Mouse (Mus musculus): ENCODE measurements around the gene Inpp5a. TPM values are rescaled to one million over a fixed set of nuclear protein-coding genes. Genes with fewer than 3 reads are reported as not detected.

Inpp5a gene
- polyA plus RNA-seq, 1 experiment from 2014 or later, result 93.9 TPM

GRCm38 (mm10) chr7:139495791-139496190 is 106.9 kb downstream of the Inpp5a start:
- H3K9ac ChIP-seq (ENCODE audit: low read length), result no peak overlapping the region
- no peak overlapping the region for H3K4me3 ChIP-seq (ENCODE audit: control insufficient read depth in 1 of 2, insufficient read depth in 1 of 2, low read depth in 1 of 2, low read length in 2 of 2)
- peaks cover 3 to 12% of the 10 kb centered on the region in 2 experiments; a peak in 3 of 4 replicates for H3K4me1 ChIP-seq (ENCODE audit: control insufficient read depth in 2 of 2, insufficient read depth in 2 of 2, low read length in 2 of 2)
- H3K36me3 ChIP-seq (ENCODE audit: control insufficient read depth, insufficient read depth, low read length), result no peaks in the 10 kb centered on the region; the same call in 1 of the 2 replicates
- H3K9me3 ChIP-seq (ENCODE audit: control insufficient read depth, low read length), result no peaks in the 10 kb centered on the region
- ATAC-seq (ENCODE audit: insufficient number of reproducible peaks, insufficient read depth, low FRiP score, low read depth), result no peak
- no peak overlapping the region for H3K27ac ChIP-seq (replicated peaks in 1 of 2; ENCODE audit: control insufficient read depth in 1 of 2, insufficient read depth in 1 of 2, low read depth in 2 of 2, low read length in 2 of 2)
- WGBS, result 65% methylated on average over 6 of the region's 6 CpGs
- no peak overlapping the region for H3K4me2 ChIP-seq (ENCODE audit: low read length)
- H3K27me3 ChIP-seq (ENCODE audit: control insufficient read depth, insufficient read depth, low read length), result no peaks in the 10 kb centered on the region

GRCm38 (mm10) chr7:139498038-139498625 is 109.2 kb downstream of the Inpp5a start:
- H3K9me3 ChIP-seq (ENCODE audit: control insufficient read depth, low read length), result no peaks in the 10 kb centered on the region
- peaks cover 6 to 25% of the 10 kb centered on the region in 2 experiments for H3K4me1 ChIP-seq (ENCODE audit: control insufficient read depth in 2 of 2, insufficient read depth in 2 of 2, low read length in 2 of 2)
- no peak overlapping the region for H3K4me2 ChIP-seq (ENCODE audit: low read length)
- no peak overlapping the region for H3K27ac ChIP-seq (replicated peaks in 1 of 2; ENCODE audit: control insufficient read depth in 1 of 2, insufficient read depth in 1 of 2, low read depth in 2 of 2, low read length in 2 of 2)
- 86% methylated on average over 19 of the region's 19 CpGs for WGBS
- H3K36me3 ChIP-seq (ENCODE audit: control insufficient read depth, insufficient read depth, low read length), result no peaks in the 10 kb centered on the region; the same call in 1 of the 2 replicates
- no peaks in the 10 kb centered on the region for H3K27me3 ChIP-seq (ENCODE audit: control insufficient read depth, insufficient read depth, low read length)
- no peak for ATAC-seq (ENCODE audit: insufficient number of reproducible peaks, insufficient read depth, low FRiP score, low read depth)
- no peak overlapping the region for H3K9ac ChIP-seq (ENCODE audit: low read length)
- H3K4me3 ChIP-seq (ENCODE audit: control insufficient read depth in 1 of 2, insufficient read depth in 1 of 2, low read depth in 1 of 2, low read length in 2 of 2), result no peak overlapping the region

- peaks cover 8% of the 10 kb centered on the region; the same call in 1 of the 2 replicates for H3K36me3 ChIP-seq (ENCODE audit: control insufficient read depth, insufficient read depth, low read length)
- ATAC-seq (ENCODE audit: insufficient number of reproducible peaks, insufficient read depth, low FRiP score, low read depth), result no peak
- WGBS, result 88% methylated on average over 7 of the region's 7 CpGs
- no peak overlapping the region for H3K4me2 ChIP-seq (ENCODE audit: low read length)
- H3K9ac ChIP-seq (ENCODE audit: low read length), result no peak overlapping the region
- H3K9me3 ChIP-seq (ENCODE audit: control insufficient read depth, low read length), result no peaks in the 10 kb centered on the region
- no peaks in the 10 kb centered on the region for H3K27me3 ChIP-seq (ENCODE audit: control insufficient read depth, insufficient read depth, low read length)
- no peak overlapping the region for H3K27ac ChIP-seq (replicated peaks in 1 of 2; ENCODE audit: control insufficient read depth in 1 of 2, insufficient read depth in 1 of 2, low read depth in 2 of 2, low read length in 2 of 2)
- peaks cover 7 to 16% of the 10 kb centered on the region in 2 experiments; a peak in 3 of 4 replicates for H3K4me1 ChIP-seq (ENCODE audit: control insufficient read depth in 2 of 2, insufficient read depth in 2 of 2, low read length in 2 of 2)
- no peak overlapping the region for H3K4me3 ChIP-seq (ENCODE audit: control insufficient read depth in 1 of 2, insufficient read depth in 1 of 2, low read depth in 1 of 2, low read length in 2 of 2)
These were observed 115.2 kb downstream of the Inpp5a start for GRCm38 (mm10) chr7:139504064-139504463.

- Histone ChIP-seq H3K27ac (replicated peaks in 1 of 2; ENCODE audit: control insufficient read depth in 1 of 2, insufficient read depth in 1 of 2, low read depth in 2 of 2, low read length in 2 of 2) (no peak overlapping the region), H3K4me1 (ENCODE audit: control insufficient read depth in 2 of 2, insufficient read depth in 2 of 2, low read length in 2 of 2) (peaks cover 4 to 6% of the 10 kb centered on the region in 2 experiments; a peak in 2 of 4 replicates), H3K4me3 (ENCODE audit: control insufficient read depth in 1 of 2, insufficient read depth in 1 of 2, low read depth in 1 of 2, low read length in 2 of 2) (no peak overlapping the region), H3K9ac (ENCODE audit: low read length) (no peak overlapping the region), H3K9me3 (ENCODE audit: control insufficient read depth, low read length) (no peaks in the 10 kb centered on the region), H3K36me3 (ENCODE audit: control insufficient read depth, insufficient read depth, low read length) (peaks cover 14% of the 10 kb centered on the region; the same call in 1 of the 2 replicates), H3K27me3 (ENCODE audit: control insufficient read depth, insufficient read depth, low read length) (no peaks in the 10 kb centered on the region), H3K4me2 (ENCODE audit: low read length) (no peak overlapping the region)
- no peak for ATAC-seq (ENCODE audit: insufficient number of reproducible peaks, insufficient read depth, low FRiP score, low read depth)
- 66% methylated on average over 9 of the region's 9 CpGs for WGBS
These were observed 117.9 kb downstream of the Inpp5a start for GRCm38 (mm10) chr7:139506677-139507412.

GRCm38 (mm10) chr7:139508938-139509337 is 120.0 kb downstream of the Inpp5a start:
- Histone ChIP-seq H3K9ac (ENCODE audit: low read length) (no peak overlapping the region), H3K4me2 (ENCODE audit: low read length) (no peak overlapping the region), H3K4me1 (ENCODE audit: control insufficient read depth in 2 of 2, insufficient read depth in 2 of 2, low read length in 2 of 2) (peaks cover 3 to 4% of the 10 kb centered on the region in 2 experiments; a peak in 1 of 4 replicates), H3K36me3 (ENCODE audit: control insufficient read depth, insufficient read depth, low read length) (peaks cover 25% of the 10 kb centered on the region), H3K9me3 (ENCODE audit: control insufficient read depth, low read length) (no peaks in the 10 kb centered on the region), H3K27ac (replicated peaks in 1 of 2; ENCODE audit: control insufficient read depth in 1 of 2, insufficient read depth in 1 of 2, low read depth in 2 of 2, low read length in 2 of 2) (no peak overlapping the region), H3K27me3 (ENCODE audit: control insufficient read depth, insufficient read depth, low read length) (no peaks in the 10 kb centered on the region), H3K4me3 (ENCODE audit: control insufficient read depth in 1 of 2, insufficient read depth in 1 of 2, low read depth in 1 of 2, low read length in 2 of 2) (no peak overlapping the region)
- no peak for ATAC-seq (ENCODE audit: insufficient number of reproducible peaks, insufficient read depth, low FRiP score, low read depth)
- WGBS, result 81% methylated on average over 4 of the region's 4 CpGs

- peaks cover 56% of the 10 kb centered on the region for H3K36me3 ChIP-seq (ENCODE audit: control insufficient read depth, insufficient read depth, low read length)
- H3K27me3 ChIP-seq (ENCODE audit: control insufficient read depth, insufficient read depth, low read length), result no peaks in the 10 kb centered on the region
- peak; percentile 83 for ATAC-seq (ENCODE audit: insufficient number of reproducible peaks, insufficient read depth, low FRiP score, low read depth)
- H3K27ac ChIP-seq (replicated peaks in 1 of 2; ENCODE audit: control insufficient read depth in 1 of 2, insufficient read depth in 1 of 2, low read depth in 2 of 2, low read length in 2 of 2), result peak overlapping the region; percentile 71 to 82
- H3K4me1 ChIP-seq (ENCODE audit: control insufficient read depth in 2 of 2, insufficient read depth in 2 of 2, low read length in 2 of 2), result peaks cover 15 to 26% of the 10 kb centered on the region in 2 experiments
- 57% methylated on average over 13 of the region's 13 CpGs for WGBS
- H3K9ac ChIP-seq (ENCODE audit: low read length), result no peak overlapping the region
- no peak overlapping the region for H3K4me3 ChIP-seq (ENCODE audit: control insufficient read depth in 1 of 2, insufficient read depth in 1 of 2, low read depth in 1 of 2, low read length in 2 of 2)
- peak overlapping the region; percentile 30 for H3K4me2 ChIP-seq (ENCODE audit: low read length)
- H3K9me3 ChIP-seq (ENCODE audit: control insufficient read depth, low read length), result no peaks in the 10 kb centered on the region
These were observed 127.2 kb downstream of the Inpp5a start for GRCm38 (mm10) chr7:139515959-139516660.

GRCm38 (mm10) chr7:139516661-139517016 is 127.7 kb downstream of the Inpp5a start:
- peak; percentile 55 for ATAC-seq (ENCODE audit: insufficient number of reproducible peaks, insufficient read depth, low FRiP score, low read depth)
- no peak overlapping the region for H3K4me3 ChIP-seq (ENCODE audit: control insufficient read depth in 1 of 2, insufficient read depth in 1 of 2, low read depth in 1 of 2, low read length in 2 of 2)
- no peak overlapping the region for H3K4me2 ChIP-seq (ENCODE audit: low read length)
- WGBS, result 55% methylated on average over 5 of the region's 5 CpGs
- H3K27me3 ChIP-seq (ENCODE audit: control insufficient read depth, insufficient read depth, low read length), result no peaks in the 10 kb centered on the region
- peaks cover 54% of the 10 kb centered on the region for H3K36me3 ChIP-seq (ENCODE audit: control insufficient read depth, insufficient read depth, low read length)
- peak overlapping the region; percentile 67 to 82 for H3K27ac ChIP-seq (replicated peaks in 1 of 2; ENCODE audit: control insufficient read depth in 1 of 2, insufficient read depth in 1 of 2, low read depth in 2 of 2, low read length in 2 of 2)
- H3K9ac ChIP-seq (ENCODE audit: low read length), result no peak overlapping the region
- peaks cover 15 to 26% of the 10 kb centered on the region in 2 experiments for H3K4me1 ChIP-seq (ENCODE audit: control insufficient read depth in 2 of 2, insufficient read depth in 2 of 2, low read length in 2 of 2)
- no peaks in the 10 kb centered on the region for H3K9me3 ChIP-seq (ENCODE audit: control insufficient read depth, low read length)
